Comparison of ENCODE assay signal across 8 mouse cellular contexts in genomic region chr3:88150061-88150998, GRCm38 (mm10). TPM values are rescaled to one million over a fixed set of nuclear protein-coding genes. Genes with fewer than 3 reads are reported as not detected.
A peak's percentile ranks its signal among the peaks of the same experiment; 100 is the strongest.
DNase-seq lines count a peak whose midpoint lies in the region; ATAC-seq and TF ChIP-seq lines count a peak whose summit lies in the region.

No protein-coding gene starts in this region.

- H3K4me2 ChIP-seq in kidney, embryonic 14.5 days (replicated peaks; ENCODE audit: low read depth, low read length) = peak overlapping the region; percentile 22

- H3K36me3 ChIP-seq in kidney, embryonic 14.5 days (ENCODE audit: control insufficient read depth, insufficient read depth, low read length) = no peaks in the 10 kb centered on the region
- peaks cover 5% of the 10 kb centered on the region; the same call in 1 of the 2 replicates for H3K36me3 ChIP-seq in embryonic facial prominence, embryonic 10.5 days (replicated peaks)
- peaks cover 22% of the 10 kb centered on the region for H3K36me3 ChIP-seq in heart, embryonic 10.5 days

- no peaks in the 10 kb centered on the region for H3K27me3 ChIP-seq in kidney, embryonic 14.5 days (ENCODE audit: control insufficient read depth, insufficient read depth, low read length)
- no peaks in the 10 kb centered on the region for H3K27me3 ChIP-seq in embryonic facial prominence, embryonic 10.5 days (replicated peaks; ENCODE audit: low read depth, poor library complexity, severe bottlenecking)
- H3K27me3 ChIP-seq in heart, embryonic 10.5 days (ENCODE audit: insufficient read depth, poor library complexity, severe bottlenecking) = no peaks in the 10 kb centered on the region

- H3K4me1 ChIP-seq in kidney, embryonic 14.5 days (ENCODE audit: control insufficient read depth, insufficient read depth, low read length) = peaks cover 47% of the 10 kb centered on the region
- peaks cover 73% of the 10 kb centered on the region for H3K4me1 ChIP-seq in embryonic facial prominence, embryonic 10.5 days
- peaks cover 88% of the 10 kb centered on the region for H3K4me1 ChIP-seq in heart, embryonic 10.5 days

- H3K9ac ChIP-seq in kidney, embryonic 14.5 days (ENCODE audit: low read depth, low read length) = peak overlapping the region; percentile 40

- peak; percentile 68 for TF ChIP-seq CTCF in layer of hippocampus, adult 2 months (conservative IDR thresholded peaks at IDR 0.05)

- peak overlapping the region; percentile 62 for H3K27ac ChIP-seq in kidney, embryonic 14.5 days (ENCODE audit: low read depth, low read length)
- H3K27ac ChIP-seq in embryonic facial prominence, embryonic 10.5 days (replicated peaks) = peak overlapping the region; percentile 63
- H3K27ac ChIP-seq in heart, embryonic 10.5 days = peak overlapping the region; percentile 95
- peak overlapping the region; percentile 96 for H3K27ac ChIP-seq in layer of hippocampus, adult 2 months

- no peak overlapping the region for H3K4me3 ChIP-seq in kidney, embryonic 14.5 days (ENCODE audit: low read length)
- peak overlapping the region; percentile 33 for H3K4me3 ChIP-seq in embryonic facial prominence, embryonic 10.5 days
- H3K4me3 ChIP-seq in heart, embryonic 10.5 days = peak overlapping the region; percentile 52
- peak overlapping the region; percentile 46 for H3K4me3 ChIP-seq in layer of hippocampus, adult 2 months

- ATAC-seq in kidney, embryonic 14.5 days (ENCODE audit: low FRiP score, low TSS enrichment) = peak; percentile 28; the same call in 1 of the 2 replicates

- whole genome bisulfite sequencing in kidney, embryonic 14.5 days = 20% methylated on average over 14 of the region's 14 CpGs
- WGBS in embryonic facial prominence, embryonic 10.5 days = 18% methylated on average over 14 of the region's 14 CpGs
- 14% methylated on average over 14 of the region's 14 CpGs for WGBS in heart, embryonic 10.5 days

- DNase-seq in kidney, adult 8-10 months = no peak
- peak; percentile 50 for DNase-seq in embryonic facial prominence, embryonic 10.5 days (ENCODE audit: low spot score)
- DNase-seq in heart, embryonic 10.5 days (ENCODE audit: low spot score) = no peak
- DNase-seq in layer of hippocampus, adult 2 months (ENCODE audit: low spot score in 2 of 2) = peak; percentile 81 to 82
- peak; percentile 48 to 51 for DNase-seq in lung, postnatal 4 days
- DNase-seq in right cerebral cortex, postnatal 4 days = peak; percentile 57
- DNase-seq in urinary bladder, postnatal 10 days (ENCODE audit: low spot score) = no peak

- no peaks in the 10 kb centered on the region for H3K9me3 ChIP-seq in kidney, embryonic 14.5 days (ENCODE audit: control insufficient read depth, low read length)
- no peaks in the 10 kb centered on the region for H3K9me3 ChIP-seq in embryonic facial prominence, embryonic 10.5 days
- H3K9me3 ChIP-seq in heart, embryonic 10.5 days = no peaks in the 10 kb centered on the region

RNA-seq across cellular contexts. Expression of gene Mef2d, which starts 8.2 kb away (rescaled TPM):
- polyA plus RNA-seq in kidney, embryonic 14.5 days (2014; fragmentation: Nextera tagmentation; extraction: Ambion mirVana) = 12.6 and 21.8 TPM in 2 replicates
- 11.1 and 12.1 TPM in 2 replicates for polyA plus RNA-seq in embryonic facial prominence, embryonic 10.5 days (2016; fragmentation: Nextera tagmentation; extraction: Ambion mirVana)
- 35.8 and 47.3 TPM in 2 replicates for polyA plus RNA-seq in heart, embryonic 10.5 days (2016; fragmentation: Nextera tagmentation; extraction: Ambion mirVana)
- total RNA-seq in layer of hippocampus, adult 2 months (2021) = 100 to 1,000 TPM; 206 to 210 TPM

Comparison
In these comparisons a context has a peak if more than half of its experiments do, and no peak if none do; other contexts are left out.
1. DNase-seq: peak in embryonic facial prominence, embryonic 10.5 days (single experiment), layer of hippocampus, adult 2 months (2 of 2), lung, postnatal 4 days (2 of 2) and right cerebral cortex, postnatal 4 days (single experiment); none in kidney, adult 8-10 months (0 of 2), heart, embryonic 10.5 days (single experiment) and urinary bladder, postnatal 10 days (single experiment).
2. Peak in every context shown above with its lines, with median percentiles within 50 percentile points of each other: H3K27ac ChIP-seq.